Mouse (Mus musculus) fat pad, adult 2 months (tissue): ENCODE measurements around the gene Spred2.
A peak's percentile ranks its signal among the peaks of the same experiment; 100 is the strongest.
"Not testable (repeated sequence)": the region's sequence is repeated elsewhere in the genome, so short reads cannot be mapped to it uniquely, and the experiment has no call there.

Experiments used
- DNase-seq: peaks from one replicate; pipeline ENCODE4 v3.0.0-alpha.2; 2011; ENCODE audit warnings: low read depth, low spot score; ENCODE audit errors: extremely low read depth

Spred2 gene

GRCm38 (mm10) chr11:20052814-20053536, 128.8 kb downstream of the Spred2 start:
- DNase-seq: no peak

- no peak for DNase-seq
Observed at GRCm38 (mm10) chr11:20053951-20054350, 129.8 kb downstream of the Spred2 start.

DNA sequence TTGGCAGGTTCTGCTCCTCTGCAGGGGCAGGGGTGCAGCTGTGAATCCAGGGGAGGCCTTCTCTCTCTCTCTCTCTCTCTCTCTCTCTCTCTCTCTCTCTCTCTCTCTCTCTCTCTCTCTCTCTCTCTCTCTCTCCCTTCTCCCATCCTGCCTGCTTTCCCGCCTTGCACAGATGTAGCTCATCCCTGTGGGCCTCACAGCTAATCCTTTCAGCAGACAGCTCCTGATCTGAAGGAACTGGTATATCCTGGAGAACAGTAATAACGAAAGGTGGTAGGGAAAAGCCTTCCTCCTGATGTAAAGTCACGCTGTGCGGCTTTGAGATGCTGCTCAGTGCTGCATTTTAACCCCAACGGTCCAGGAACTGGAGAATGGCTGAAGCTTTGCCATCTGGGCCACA, 130.4 kb downstream of the Spred2 start:
- no peak for DNase-seq

DNA sequence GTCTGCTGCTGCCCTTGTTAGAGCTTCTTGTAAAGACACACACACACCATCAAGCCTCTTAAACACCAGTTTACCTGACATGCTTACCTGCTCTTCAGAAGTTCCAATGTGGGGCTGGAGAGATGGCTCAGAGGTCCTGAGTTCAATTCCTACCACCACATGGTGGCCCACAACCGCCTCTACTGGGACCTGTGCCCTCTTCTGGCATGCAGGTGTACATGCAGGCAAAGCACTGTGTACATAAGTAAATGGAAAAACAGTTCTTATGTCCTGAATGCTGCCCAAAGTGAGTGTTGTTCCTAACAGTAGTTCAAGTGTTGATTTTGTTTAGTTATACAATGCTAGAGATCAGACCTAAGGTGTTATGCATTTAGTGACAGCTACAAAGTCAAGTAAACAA, 132.0 kb downstream of the Spred2 start:
- no peak for DNase-seq

DNA sequence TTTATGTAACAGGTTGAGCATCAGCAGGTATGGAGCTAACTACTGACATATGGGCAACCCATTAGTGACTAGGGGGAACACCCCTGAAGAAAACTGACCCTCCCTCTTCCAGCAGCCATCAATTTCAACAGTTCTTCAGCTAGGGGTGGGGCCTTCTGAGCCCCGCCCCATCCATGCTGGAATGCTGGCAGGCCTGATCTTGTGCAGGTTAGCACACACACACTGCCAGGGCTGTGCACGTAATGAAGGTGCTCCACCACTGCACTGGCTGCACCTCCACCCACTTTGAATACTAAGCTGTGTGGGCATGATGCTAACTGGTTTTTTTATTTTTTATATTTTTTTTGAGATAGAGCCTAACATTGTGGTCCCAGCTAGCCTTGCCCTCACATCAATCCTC, 133.3 kb downstream of the Spred2 start:
- DNase-seq: no peak

GRCm38 (mm10) chr11:20059736-20060135, 135.6 kb downstream of the Spred2 start:
- DNase-seq: no peak

DNA sequence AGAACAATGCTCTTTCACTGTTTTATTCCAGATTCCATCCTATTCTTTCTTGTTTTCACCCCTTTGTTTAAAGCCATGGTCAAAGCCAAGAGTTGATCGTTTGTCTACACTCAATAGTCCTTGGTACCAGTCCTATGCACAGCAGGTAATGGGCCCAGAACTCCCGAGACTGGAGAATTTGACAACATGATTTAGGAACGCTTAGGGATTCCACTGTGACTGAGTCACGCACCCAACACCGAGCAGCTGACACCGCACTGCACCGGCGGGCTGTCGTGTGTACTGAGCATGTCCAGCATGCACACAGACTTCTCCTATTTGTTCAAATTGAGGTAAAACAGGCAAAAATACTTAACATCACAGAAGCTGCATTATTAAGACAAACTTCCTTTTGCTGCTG, 138.6 kb downstream of the Spred2 start:
- not testable (repeated sequence) for DNase-seq

- DNase-seq: not testable (repeated sequence)
Observed at GRCm38 (mm10) chr11:20064086-20064485, 139.9 kb downstream of the Spred2 start.

- no peak for DNase-seq
Observed at GRCm38 (mm10) chr11:20064926-20065325, 140.8 kb downstream of the Spred2 start.

GRCm38 (mm10) chr11:20066106-20066505, 141.9 kb downstream of the Spred2 start:
- peak; percentile 8 for DNase-seq

DNA sequence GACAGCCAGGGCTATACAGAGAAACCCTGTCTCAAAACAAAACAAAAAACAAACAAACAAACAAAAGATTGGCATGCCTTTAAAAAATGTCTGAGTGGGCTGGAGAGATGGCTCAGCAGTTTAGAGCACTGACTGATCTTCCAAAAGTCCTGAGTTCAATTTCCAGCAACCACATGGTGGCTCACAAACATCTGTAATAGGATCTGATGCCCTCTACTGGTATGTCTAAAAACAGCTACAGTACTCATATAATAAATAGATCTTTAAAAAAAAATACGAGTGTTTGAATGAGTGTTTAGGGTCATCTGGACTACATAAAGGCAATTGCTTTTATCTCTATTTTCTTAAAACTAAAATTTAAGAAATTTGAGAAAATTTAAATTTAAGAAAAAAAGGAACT, 143.3 kb downstream of the Spred2 start:
- DNase-seq: no peak

GRCm38 (mm10) chr11:20068346-20069004, 144.3 kb downstream of the Spred2 start:
- no peak for DNase-seq

DNA sequence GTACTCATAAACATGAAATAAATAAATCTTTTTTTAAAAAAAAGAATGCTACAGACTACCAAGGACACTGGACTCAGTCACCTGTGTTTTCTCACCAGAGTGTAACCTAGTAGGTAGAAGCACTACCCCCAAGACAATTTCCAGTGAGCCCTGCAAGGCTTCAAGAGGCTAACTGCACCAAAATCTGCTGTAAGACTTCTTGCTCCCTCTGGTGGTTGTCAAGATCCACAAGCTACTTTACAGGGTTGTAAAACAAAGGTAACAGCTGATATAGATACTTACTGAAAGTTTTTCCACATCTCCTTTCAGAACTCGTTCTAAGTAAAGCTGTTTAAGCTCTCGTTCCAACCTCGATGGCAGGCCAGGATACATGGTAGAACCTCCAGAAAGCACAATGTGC, 148.0 kb downstream of the Spred2 start:
- no peak for DNase-seq

- DNase-seq: no peak
Observed at GRCm38 (mm10) chr11:20072826-20073225, 148.7 kb downstream of the Spred2 start.
